Mouse (Mus musculus) left cerebral cortex, postnatal 10 days (tissue): ENCODE measurements at regions not wholly inside any gene's neighbourhood (a gene's known extent, or its start where the extent isn't known, plus 50 kb on each side); places are given as distances from the start of the nearest gene placed in this dataset.

Experiments
- DNase-seq, 2 experiments: peaks; one replicate each; pipeline ENCODE4 v3.0.0; 2021 to 2022; ENCODE audit warnings: low spot score in 2 of 2, mixed read lengths in 1 of 2; ENCODE audit errors: extremely low spot score in 1 of 2
- intact Hi-C: fragments of 180-260 bp; cut with DNase I; formaldehyde crosslinking; loops from one replicate; pipeline ENCODE4 v1.15.1; 2025

GRCm38 (mm10) chr5:11983452-11983851 is 65.6 kb downstream of the 4933402N22Rik start:
- intact Hi-C loops, result no loop called here
- no peak for DNase-seq

- no peak for DNase-seq
- intact Hi-C loops, result no loop called here
Observed at GRCm38 (mm10) chr5:11989140-11989539, 71.3 kb downstream of the 4933402N22Rik start.

- intact Hi-C loops, result no loop called here
- no peak for DNase-seq
Observed at GRCm38 (mm10) chr5:12000777-12001176, 82.9 kb downstream of the 4933402N22Rik start.

GRCm38 (mm10) chr5:12006473-12006872 is 88.6 kb downstream of the 4933402N22Rik start:
- intact Hi-C loops, result no loop called here
- DNase-seq, result no peak

- DNase-seq, result no peak
Observed at GRCm38 (mm10) chr5:12016332-12016731, 98.5 kb downstream of the 4933402N22Rik start.

GRCm38 (mm10) chr5:12020489-12020888 is 102.6 kb downstream of the 4933402N22Rik start:
- intact Hi-C loops, result no loop called here

More at GRCm38 (mm10) chr5:12016332-12016731, 98.5 kb downstream of the 4933402N22Rik start:
- intact Hi-C loops, result no loop called here

GRCm38 (mm10) chr5:12024705-12025383 is 107.0 kb downstream of the 4933402N22Rik start:
- intact Hi-C loops, result no loop called here

More at GRCm38 (mm10) chr5:12020489-12020888, 102.6 kb downstream of the 4933402N22Rik start:
- DNase-seq, result no peak

GRCm38 (mm10) chr5:12030002-12030401 is 112.2 kb downstream of the 4933402N22Rik start:
- DNase-seq, result peak; percentile 46 to 58
- intact Hi-C loops, result loop anchor here (5.0 to 10.0 kb wide), 3 partner anchors 512 to 1355 kb away; no protein-coding TSS in a partner anchor

More at GRCm38 (mm10) chr5:12024705-12025383, 107.0 kb downstream of the 4933402N22Rik start:
- no peak for DNase-seq

GRCm38 (mm10) chr5:12049806-12050205 is 132.0 kb downstream of the 4933402N22Rik start:
- intact Hi-C loops, result no loop called here
- DNase-seq, result no peak

GRCm38 (mm10) chr5:12080191-12080590 is 162.3 kb downstream of the 4933402N22Rik start:
- DNase-seq, result no peak
- intact Hi-C loops, result no loop called here

GRCm38 (mm10) chr5:12093680-12094079 is 175.8 kb downstream of the 4933402N22Rik start:
- intact Hi-C loops, result no loop called here
- DNase-seq, result no peak

- intact Hi-C loops, result no loop called here
- DNase-seq, result no peak
Observed at GRCm38 (mm10) chr5:12116587-12117354, 198.9 kb downstream of the 4933402N22Rik start.

- no peak for DNase-seq
- intact Hi-C loops, result no loop called here
Observed at GRCm38 (mm10) chr5:12124935-12125334, 207.1 kb downstream of the 4933402N22Rik start.

- no peak for DNase-seq
- intact Hi-C loops, result no loop called here
Observed at GRCm38 (mm10) chr5:12127484-12128265, 209.8 kb downstream of the 4933402N22Rik start.

- intact Hi-C loops, result no loop called here
- DNase-seq, result no peak
Observed at GRCm38 (mm10) chr5:12138961-12139360, 221.1 kb downstream of the 4933402N22Rik start.

- intact Hi-C loops, result no loop called here
- no peak for DNase-seq
Observed at GRCm38 (mm10) chr5:12153295-12153694, 229.9 kb upstream of the Sema3d start.

- intact Hi-C loops, result no loop called here
- peak in 1 of 2 experiments; percentile 18 for DNase-seq
Observed at GRCm38 (mm10) chr5:12154551-12155091, 228.6 kb upstream of the Sema3d start.

GRCm38 (mm10) chr5:12191681-12192080 is 191.5 kb upstream of the Sema3d start:
- intact Hi-C loops, result no loop called here
- DNase-seq, result peak in 1 of 2 experiments; percentile 2

- DNase-seq, result no peak
- intact Hi-C loops, result no loop called here
Observed at GRCm38 (mm10) chr5:12207452-12207851, 175.7 kb upstream of the Sema3d start.
